Mouse (Mus musculus) limb, embryonic 11.5 days (tissue): Measurements from ENCODE around the gene Id4. TPM values are rescaled to one million over a fixed set of nuclear protein-coding genes. Genes with fewer than 3 reads are reported as not detected.

Experiments
- ATAC-seq: fragments of 200-750 bp; cut with Nextera tagmentation; 2 replicates; pipeline ENCODE4 v1.8.0; 2017; ENCODE audit warnings: low read depth; ENCODE audit not compliant: insufficient number of reproducible peaks, low FRiP score, low TSS enrichment
- DNase-seq: peaks from one replicate; pipeline ENCODE4 v3.0.0-alpha.2; 2015; ENCODE audit warnings: low spot score
- H3K27ac ChIP-seq: fragments of 300-500 bp; sonication (generic); replicated peaks from 2 replicates; pipeline ENCODE4 v1.5.1; 2014; ENCODE audit warnings: low read depth, mild to moderate bottlenecking, low read length
- H3K27me3 ChIP-seq: fragments of 300-500 bp; sonication (generic); 2 replicates; pipeline ENCODE4 v1.6.1; 2014; ENCODE audit warnings: mild to moderate bottlenecking, low read length, mixed read lengths; ENCODE audit not compliant: control insufficient read depth, insufficient read depth
- H3K36me3 ChIP-seq: fragments of 300-500 bp; sonication (generic); 2 replicates; pipeline ENCODE4 v1.6.1; 2014; ENCODE audit warnings: mild to moderate bottlenecking, low read length, moderate library complexity, mixed read lengths; ENCODE audit not compliant: control insufficient read depth, insufficient read depth
- H3K4me1 ChIP-seq: fragments of 300-500 bp; sonication (generic); 2 replicates; pipeline ENCODE4 v1.6.1; 2014; ENCODE audit warnings: low read length, mixed read lengths; ENCODE audit not compliant: control insufficient read depth, insufficient read depth
- H3K4me2 ChIP-seq: fragments of 300-500 bp; sonication (generic); 2 replicates; pipeline ENCODE4 v1.6.1; 2014; ENCODE audit warnings: low read depth, mild to moderate bottlenecking, moderate library complexity; ENCODE audit not compliant: severe bottlenecking
- H3K4me3 ChIP-seq: fragments of 300-500 bp; sonication (generic); 2 replicates; pipeline ENCODE4 v1.5.1; 2014; ENCODE audit warnings: low read depth, low read length
- H3K9ac ChIP-seq: fragments of 300-500 bp; sonication (generic); 2 replicates; pipeline ENCODE4 v1.6.1; 2014; ENCODE audit warnings: mild to moderate bottlenecking, low read length
- H3K9me3 ChIP-seq: fragments of 300-500 bp; sonication (generic); 2 replicates; pipeline ENCODE4 v1.6.1; 2016; ENCODE audit warnings: low read length; ENCODE audit not compliant: control insufficient read depth
- WGBS: fragments of 180-500 bp; shearing (Covaris S2); extraction: QIAGEN DNeasy Blood & Tissue Kit; methylation state at CpG from one replicate; pipeline ENCODE4 v1.1.7; 2014; 5-methylcytosine and 5-hydroxymethylcytosine counted together
- polyA plus RNA-seq: library from polyadenylated mRNA; unstranded; fragments of >200 nt; fragmentation: Nextera tagmentation; extraction: Ambion mirVana; gene quantifications from 2 replicates; pipeline ENCODE4 v1.2.1, GENCODE M21; 2014

Gene Id4
- 3.9 and 4.0 TPM in 2 replicates for polyA plus RNA-seq

DNA sequence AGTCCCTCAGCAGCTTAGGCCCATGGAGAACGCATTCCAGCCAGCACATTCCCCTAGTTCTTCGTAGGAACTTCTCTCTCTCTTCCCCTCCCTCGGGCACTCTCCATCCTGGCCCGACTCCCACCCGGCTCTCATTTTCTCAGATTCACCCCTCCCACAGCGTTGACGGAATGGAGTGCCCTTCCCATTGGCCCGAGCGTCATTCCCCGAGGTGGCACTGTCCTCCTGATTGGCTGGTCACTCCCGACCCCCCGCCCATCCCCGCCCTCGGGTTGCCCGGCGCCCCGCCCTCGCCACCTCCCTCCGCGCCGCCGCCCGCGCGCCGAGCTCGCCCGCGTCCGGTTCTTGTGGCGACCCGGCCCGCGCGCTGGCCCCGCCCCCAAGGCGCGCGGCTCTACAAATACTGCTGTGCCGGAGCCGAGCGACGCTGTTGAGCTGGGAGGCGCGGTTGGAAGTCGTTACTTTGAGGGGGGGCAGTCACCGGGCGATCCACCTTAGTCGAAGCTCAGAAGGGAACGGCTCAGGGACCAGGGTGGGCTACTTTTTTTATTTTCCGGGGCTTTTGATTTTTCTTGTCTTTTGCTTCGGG, at the start of gene Id4:
Gene Id4, plus strand, starts transcription at position 539 of the 589 bp plus-strand sequence.
- peak; percentile 96 for ATAC-seq
- WGBS, result under 1% methylated on average over 52 of the region's 52 CpGs
- Histone ChIP-seq H3K4me2 (peak within 1 kb of the TSS; percentile 96), H3K27me3 (no peaks in the 10 kb centered on the region), H3K9me3 (no peaks in the 10 kb centered on the region), H3K4me1 (peaks cover 3% of the 10 kb centered on the region; the same call in 1 of the 2 replicates), H3K27ac (peak within 1 kb of the TSS; percentile 53), H3K36me3 (no peaks in the 10 kb centered on the region), H3K9ac (peak within 1 kb of the TSS; percentile 70), H3K4me3 (peak within 1 kb of the TSS; percentile 68)
- DNase-seq, result peak; percentile 94

DNA sequence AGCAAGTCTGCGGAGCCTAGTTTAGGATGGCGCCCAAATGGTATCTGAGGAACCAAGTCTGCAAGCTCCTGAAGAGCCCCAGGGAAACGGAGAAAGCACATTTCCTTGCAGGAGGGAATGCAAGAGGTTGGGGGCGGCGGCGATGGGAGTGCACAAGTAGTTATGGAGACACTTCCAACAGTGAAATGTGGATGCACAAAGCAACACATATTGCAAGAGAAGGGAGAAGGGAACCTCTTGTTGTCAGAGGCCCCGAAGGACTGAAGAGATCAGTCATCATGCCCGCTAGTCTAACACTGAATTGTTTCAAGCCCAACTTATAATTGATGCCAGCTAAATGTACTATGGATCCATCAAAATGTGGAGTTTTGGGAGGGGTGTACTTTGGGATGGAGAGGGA, 33.9 kb upstream of the Id4 start:
- 38% methylated on average over 8 of the region's 8 CpGs for WGBS
- H3K9ac ChIP-seq, result 0 out of 2 replicates have a peak overlapping the region, but pooled peaks have one; percentile 22
- no peak overlapping the region for H3K4me2 ChIP-seq

DNA sequence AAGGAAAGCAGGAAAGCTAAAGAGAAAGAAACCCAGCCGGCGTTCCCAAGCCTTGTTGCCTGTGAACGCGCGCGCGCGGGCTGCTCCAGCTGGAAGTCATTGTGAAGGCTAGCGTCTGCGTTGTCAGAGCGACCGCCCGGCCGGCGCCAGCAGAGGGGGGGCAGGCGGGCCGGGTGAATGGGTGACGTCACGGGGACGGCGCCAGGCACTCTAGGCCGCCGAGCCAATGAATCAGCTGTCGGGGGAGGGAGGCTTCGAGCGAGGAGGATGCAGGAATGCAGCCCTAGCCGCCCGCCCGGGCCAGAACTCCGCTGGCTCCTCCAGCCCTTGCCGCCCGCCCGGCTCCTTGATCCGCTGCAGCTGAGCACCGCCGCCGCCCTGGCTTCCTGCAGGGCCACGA, 33.3 kb upstream of the Id4 start:
- under 1% methylated on average over 38 of the region's 38 CpGs for WGBS
- peak overlapping the region; percentile 49 for H3K4me2 ChIP-seq
- H3K9me3 ChIP-seq, result no peaks in the 10 kb centered on the region
- peak overlapping the region; percentile 93 for H3K27ac ChIP-seq
- H3K4me3 ChIP-seq, result no peak overlapping the region
- H3K9ac ChIP-seq, result peak overlapping the region; percentile 62
- no peaks in the 10 kb centered on the region for H3K36me3 ChIP-seq
- peak; percentile 98 for ATAC-seq
- no peaks in the 10 kb centered on the region for H3K27me3 ChIP-seq
- DNase-seq, result peak; percentile 98
- peaks cover 9% of the 10 kb centered on the region; the same call in 1 of the 2 replicates for H3K4me1 ChIP-seq

More for the DNA sequence above, 33.9 kb upstream of the Id4 start:
- Histone ChIP-seq H3K27ac (peak overlapping the region; percentile 49; the same call in 1 of the 2 replicates), H3K9me3 (no peaks in the 10 kb centered on the region), H3K27me3 (no peaks in the 10 kb centered on the region), H3K4me1 (peaks cover 9% of the 10 kb centered on the region; the same call in 1 of the 2 replicates), H3K36me3 (no peaks in the 10 kb centered on the region), H3K4me3 (no peak overlapping the region)
- peak; percentile 46 for DNase-seq
- ATAC-seq, result no peak

DNA sequence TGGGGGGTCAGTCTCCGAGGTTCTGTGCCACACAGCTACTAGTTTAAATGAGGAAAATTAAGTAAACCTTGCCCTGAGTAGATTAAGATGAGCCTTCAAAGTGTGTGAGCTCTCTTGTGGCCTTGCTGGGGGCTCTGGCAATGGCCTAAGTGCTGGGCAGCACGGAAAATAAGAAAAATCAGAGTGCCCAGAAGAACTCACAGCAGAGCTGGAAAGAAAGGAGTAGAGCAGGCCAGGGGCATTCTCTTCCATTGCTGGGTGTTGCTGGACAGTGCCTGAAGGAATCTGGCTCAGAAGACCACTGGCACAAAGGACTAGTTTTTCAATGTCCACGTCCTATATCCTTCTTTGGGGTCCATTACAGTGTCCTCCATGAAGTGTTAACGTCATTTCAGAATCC, 32.9 kb upstream of the Id4 start:
- peak overlapping the region; percentile 49 for H3K4me2 ChIP-seq
- DNase-seq, result no peak
- peaks cover 9% of the 10 kb centered on the region; the same call in 1 of the 2 replicates for H3K4me1 ChIP-seq
- no peaks in the 10 kb centered on the region for H3K27me3 ChIP-seq
- WGBS, result 13% methylated on average over 4 of the region's 4 CpGs
- peak overlapping the region; percentile 62 for H3K9ac ChIP-seq
- ATAC-seq, result 0 out of 2 replicates have a peak, but pooled peaks have one; percentile 53
- no peaks in the 10 kb centered on the region for H3K9me3 ChIP-seq
- H3K4me3 ChIP-seq, result no peak overlapping the region
- H3K36me3 ChIP-seq, result no peaks in the 10 kb centered on the region
- H3K27ac ChIP-seq, result peak overlapping the region; percentile 93

DNA sequence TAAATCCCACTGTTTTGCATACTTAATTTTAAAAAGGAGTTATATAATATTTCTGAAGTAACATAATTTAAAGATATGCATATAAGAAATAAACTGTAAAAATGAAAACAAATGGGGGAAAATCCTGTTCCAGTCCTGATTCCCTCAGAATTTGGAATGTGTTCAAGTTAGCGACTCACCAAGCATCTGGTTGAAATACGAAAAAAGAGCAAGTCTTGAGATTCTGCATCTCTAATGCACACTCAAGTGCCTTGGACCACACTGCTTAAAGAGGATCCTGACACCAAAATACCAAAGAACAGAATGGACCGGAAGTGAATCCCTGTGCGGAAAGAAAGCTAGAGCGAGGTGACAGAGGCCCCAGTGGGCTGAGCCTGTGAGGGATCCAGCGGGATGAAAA, 30.0 kb upstream of the Id4 start:
- ATAC-seq, result no peak
- Histone ChIP-seq H3K36me3 (no peaks in the 10 kb centered on the region), H3K4me1 (peaks cover 9% of the 10 kb centered on the region; the same call in 1 of the 2 replicates), H3K27me3 (no peaks in the 10 kb centered on the region), H3K27ac (no peak overlapping the region), H3K9me3 (no peaks in the 10 kb centered on the region), H3K4me3 (no peak overlapping the region), H3K9ac (no peak overlapping the region), H3K4me2 (no peak overlapping the region)
- WGBS, result 70% methylated on average over 6 of the region's 6 CpGs
- DNase-seq, result no peak

DNA sequence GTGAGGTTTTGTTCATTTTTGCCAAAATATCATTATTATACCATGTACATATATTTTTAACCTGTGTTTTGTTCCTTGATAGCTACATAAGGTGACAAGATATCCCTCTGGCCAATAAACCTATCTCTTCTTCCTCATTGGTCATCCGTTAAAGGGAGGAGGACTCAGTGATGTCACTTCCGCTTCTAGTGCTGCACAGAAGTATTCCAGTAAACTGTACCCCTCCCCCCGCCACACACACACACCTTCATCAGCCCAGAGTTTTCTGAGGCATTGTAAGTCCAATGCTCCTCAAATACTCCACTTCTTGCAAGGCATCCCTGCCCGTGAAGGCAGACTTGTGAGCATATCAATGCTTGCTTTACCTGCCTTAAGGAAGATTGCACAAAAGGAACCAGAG, 24.6 kb upstream of the Id4 start:
- H3K4me3 ChIP-seq, result no peak overlapping the region
- DNase-seq (no peak), ATAC-seq (no peak)
- no peak overlapping the region for H3K9ac ChIP-seq
- no peaks in the 10 kb centered on the region for H3K27me3 ChIP-seq
- H3K4me1 ChIP-seq, result no peaks in the 10 kb centered on the region
- H3K27ac ChIP-seq, result no peak overlapping the region
- H3K9me3 ChIP-seq, result no peaks in the 10 kb centered on the region
- H3K4me2 ChIP-seq, result no peak overlapping the region
- no peaks in the 10 kb centered on the region for H3K36me3 ChIP-seq
- 87% methylated on average over 4 of the region's 4 CpGs for WGBS

DNA sequence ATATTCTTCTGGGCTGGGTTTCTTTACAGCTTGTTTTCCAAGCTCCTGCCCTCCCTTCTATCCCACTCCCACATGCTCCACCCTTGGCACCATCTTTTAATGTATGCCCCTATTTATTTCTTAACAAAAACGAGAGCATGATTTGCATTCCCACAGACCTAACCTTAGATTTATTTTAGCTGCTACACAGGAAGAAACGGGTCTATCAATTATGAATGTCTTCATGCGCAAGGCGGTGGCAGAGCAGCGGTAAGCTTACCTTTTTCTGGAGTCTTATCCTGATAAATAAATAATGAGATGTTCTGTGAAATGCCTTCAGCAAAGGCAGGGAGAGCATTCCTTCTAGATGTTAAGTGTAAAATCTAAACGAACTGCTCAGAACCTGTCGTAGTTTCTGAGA, 24.2 kb upstream of the Id4 start:
- no peaks in the 10 kb centered on the region for H3K27me3 ChIP-seq
- ATAC-seq, result no peak
- H3K4me3 ChIP-seq, result no peak overlapping the region
- no peak overlapping the region for H3K27ac ChIP-seq
- WGBS, result 84% methylated on average over 7 of the region's 7 CpGs
- no peak overlapping the region for H3K4me2 ChIP-seq
- H3K9ac ChIP-seq, result no peak overlapping the region
- H3K4me1 ChIP-seq, result no peaks in the 10 kb centered on the region
- DNase-seq, result no peak
- H3K9me3 ChIP-seq, result no peaks in the 10 kb centered on the region
- H3K36me3 ChIP-seq, result no peaks in the 10 kb centered on the region

DNA sequence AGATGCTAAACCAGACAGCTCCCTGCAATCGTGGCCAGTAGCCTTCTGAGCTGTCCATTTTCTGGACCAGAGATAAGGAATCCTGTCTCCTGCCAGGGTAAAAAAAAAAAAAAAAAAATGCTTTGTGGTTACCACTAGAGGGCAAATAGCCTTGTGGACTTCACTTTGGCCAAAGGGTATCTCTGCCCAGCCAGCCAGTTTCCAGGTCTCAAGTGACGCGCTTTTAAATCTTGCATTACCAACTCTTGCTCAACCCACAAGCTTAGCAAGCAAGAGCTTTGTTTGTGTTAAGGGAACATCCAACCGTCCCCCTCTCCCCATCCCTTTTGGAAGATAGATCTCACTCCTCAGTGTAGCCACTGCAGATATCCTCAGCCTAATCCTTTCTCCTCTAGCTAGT, 23.5 kb upstream of the Id4 start:
- Histone ChIP-seq H3K4me1 (no peaks in the 10 kb centered on the region), H3K9me3 (no peaks in the 10 kb centered on the region), H3K4me3 (no peak overlapping the region), H3K27ac (no peak overlapping the region), H3K27me3 (no peaks in the 10 kb centered on the region), H3K4me2 (no peak overlapping the region), H3K36me3 (no peaks in the 10 kb centered on the region), H3K9ac (no peak overlapping the region)
- DNase-seq (peak; percentile 28), ATAC-seq (no peak)
- WGBS, result 15% methylated on average over 4 of the region's 4 CpGs
